Mouse (Mus musculus): ENCODE measurements around the gene Pkd1.

The Pkd1 gene

GRCm38 (mm10) chr17:24567034-24567779 lies 17.6 kb downstream of the Pkd1 start:
- ChIA-PET POLR2A (interaction anchor here (0.6 to 3.5 kb wide), 23 partner anchors 9 to 806 kb away, joined by 3 to 24 read pairs (median 3); partner anchors contain the start of genes Pkd1 (in 4 of the 4), Traf7 (in 2 of the 4), Nthl1 (in 1 of the 4) and Tsc2 (in 1 of the 4)), CTCF (interaction anchor here in 1 of 4 experiments (1.2 kb wide), 1 partner anchor 61 kb away, joined by 4 read pairs; no protein-coding TSS in a partner anchor)

- ChIA-PET POLR2A (interaction anchor here in 3 of 4 experiments (0.6 to 1.8 kb wide), 4 partner anchors 14 to 138 kb away, joined by 3 to 7 read pairs (median 5); partner anchors contain the start of gene Traf7 (in 2 of the 3)), CTCF (interaction anchor here in 1 of 4 experiments (1.1 kb wide), 1 partner anchor 59 kb away, joined by 4 read pairs; no protein-coding TSS in a partner anchor)
Observed at GRCm38 (mm10) chr17:24569837-24570236, 20.2 kb downstream of the Pkd1 start.

- POLR2A ChIA-PET, result interaction anchor here in 2 of 4 experiments (0.8 to 1.5 kb wide), 3 partner anchors 9 to 117 kb away, joined by 3 read pairs; partner anchors contain the start of genes Syngr3 (in 1 of the 2) and Traf7 (in 1 of the 2)
- CTCF ChIA-PET, result no interaction called here
Observed at GRCm38 (mm10) chr17:24572651-24573245, 23.1 kb downstream of the Pkd1 start.

- POLR2A ChIA-PET, result interaction anchor here in 2 of 4 experiments (0.8 to 1.9 kb wide), 7 partner anchors 9 to 148 kb away, joined by 3 to 4 read pairs (median 3); partner anchors contain the start of genes Traf7 (in 2 of the 2) and Syngr3 (in 1 of the 2)
Observed at GRCm38 (mm10) chr17:24573811-24574210, 24.2 kb downstream of the Pkd1 start.

GRCm38 (mm10) chr17:24579532-24579931 lies 29.9 kb downstream of the Pkd1 start:
- CTCF ChIA-PET, result interaction anchor here in 2 of 4 experiments (0.8 to 0.9 kb wide), 1 partner anchor 49 kb away, joined by 3 read pairs; no protein-coding TSS in a partner anchor

More at GRCm38 (mm10) chr17:24573811-24574210, 24.2 kb downstream of the Pkd1 start:
- CTCF ChIA-PET, result no interaction called here

GRCm38 (mm10) chr17:24580287-24580686 lies 30.7 kb downstream of the Pkd1 start:
- ChIA-PET CTCF (interaction anchor here in 2 of 4 experiments (0.8 to 0.9 kb wide), 1 partner anchor 48 kb away, joined by 3 read pairs; no protein-coding TSS in a partner anchor), POLR2A (interaction anchor here in 2 of 4 experiments (0.6 to 1.2 kb wide), 6 partner anchors 15 to 89 kb away, joined by 3 to 4 read pairs (median 3); partner anchors contain the start of gene Zfp598 (in 1 of the 2))

More at GRCm38 (mm10) chr17:24579532-24579931, 29.9 kb downstream of the Pkd1 start:
- POLR2A ChIA-PET, result interaction anchor here in 2 of 4 experiments (0.6 to 1.6 kb wide), 13 partner anchors 8 to 264 kb away, joined by 3 to 4 read pairs (median 3); partner anchors contain the start of genes Pkd1 (in 1 of the 2), Traf7 (in 1 of the 2) and Zfp598 (in 1 of the 2)

GRCm38 (mm10) chr17:24583599-24584460 lies 34.2 kb downstream of the Pkd1 start:
- ChIA-PET POLR2A (interaction anchor here (0.6 to 3.4 kb wide), 39 partner anchors 9 to 170 kb away, joined by 3 to 27 read pairs (median 4); partner anchors contain the start of genes Nthl1 (in 3 of the 4), Traf7 (in 3 of the 4), Tsc2 (in 3 of the 4) and Mlst8 (in 2 of the 4)), CTCF (interaction anchor here (0.5 to 2.4 kb wide), 10 partner anchors 12 to 335 kb away, joined by 3 to 8 read pairs (median 6); partner anchors contain the start of genes Msrb1 (in 1 of the 4), Ndufb10 (in 1 of the 4), Nthl1 (in 1 of the 4) and Traf7 (in 1 of the 4))

- CTCF ChIA-PET, result interaction anchor here in 3 of 4 experiments (0.6 to 2.4 kb wide), 8 partner anchors 11 to 152 kb away, joined by 4 to 8 read pairs (median 7); partner anchors contain the start of genes Msrb1 (in 1 of the 3), Ndufb10 (in 1 of the 3), Nthl1 (in 1 of the 3) and Traf7 (in 1 of the 3)
- POLR2A ChIA-PET, result interaction anchor here (0.7 to 3.4 kb wide), 20 partner anchors 10 to 171 kb away, joined by 3 to 27 read pairs (median 6); partner anchors contain the start of genes Traf7 (in 3 of the 4), Nthl1 (in 2 of the 4), Pkd1 (in 2 of the 4) and Tsc2 (in 2 of the 4)
Observed at GRCm38 (mm10) chr17:24584520-24584919, 34.9 kb downstream of the Pkd1 start.

- ChIA-PET CTCF (no interaction called here), POLR2A (interaction anchor here in 1 of 4 experiments (1.3 to 1.4 kb wide), 2 partner anchors 37 to 59 kb away, joined by 4 to 5 read pairs; partner anchors contain the start of genes Pkd1 and Traf7)
Observed at GRCm38 (mm10) chr17:24586532-24586931, 36.9 kb downstream of the Pkd1 start.

- CTCF ChIA-PET, result interaction anchor here in 1 of 4 experiments (1.2 kb wide), 1 partner anchor 37 kb away, joined by 3 read pairs; no protein-coding TSS in a partner anchor
- POLR2A ChIA-PET, result interaction anchor here in 2 of 4 experiments (0.6 to 6.6 kb wide), 4 partner anchors 8 to 534 kb away, joined by 3 to 64 read pairs (median 6); partner anchors contain the start of gene Traf7 (in 1 of the 2)
Observed at GRCm38 (mm10) chr17:24590943-24591342, 41.3 kb downstream of the Pkd1 start.

- ChIA-PET POLR2A (interaction anchor here in 2 of 4 experiments (0.8 to 6.6 kb wide), 8 partner anchors 8 to 85 kb away, joined by 3 to 64 read pairs (median 4); partner anchors contain the start of genes Pkd1 (in 1 of the 2) and Traf7 (in 1 of the 2)), CTCF (interaction anchor here in 1 of 4 experiments (1.2 kb wide), 1 partner anchor 37 kb away, joined by 3 read pairs; no protein-coding TSS in a partner anchor)
Observed at GRCm38 (mm10) chr17:24591695-24592094, 42.1 kb downstream of the Pkd1 start.

GRCm38 (mm10) chr17:24593248-24593647 lies 43.6 kb downstream of the Pkd1 start:
- ChIA-PET POLR2A (interaction anchor here in 2 of 4 experiments (1.0 to 6.6 kb wide), 7 partner anchors 10 to 36 kb away, joined by 3 to 64 read pairs (median 4); no protein-coding TSS in a partner anchor), CTCF (interaction anchor here in 2 of 4 experiments (0.5 to 1.8 kb wide), 2 partner anchors 36 to 164 kb away, joined by 3 to 7 read pairs; no protein-coding TSS in a partner anchor)

GRCm38 (mm10) chr17:24593992-24594890 lies 44.6 kb downstream of the Pkd1 start:
- CTCF ChIA-PET, result interaction anchor here in 3 of 4 experiments (0.6 to 1.8 kb wide), 8 partner anchors 21 to 821 kb away, joined by 3 to 7 read pairs (median 3); partner anchors contain the start of genes Mlst8 (in 1 of the 3), Nthl1 (in 1 of the 3) and Tsc2 (in 1 of the 3)
- POLR2A ChIA-PET, result interaction anchor here (0.7 to 6.6 kb wide), 37 partner anchors 10 to 589 kb away, joined by 3 to 64 read pairs (median 5); partner anchors contain the start of genes Nthl1 (in 2 of the 4), Pkd1 (in 2 of the 4), Traf7 (in 2 of the 4) and Tsc2 (in 2 of the 4)

- POLR2A ChIA-PET, result interaction anchor here (0.6 to 6.6 kb wide), 56 partner anchors 9 to 984 kb away, joined by 3 to 64 read pairs (median 4); partner anchors contain the start of genes Traf7 (in 3 of the 4), Nthl1 (in 2 of the 4), Pkd1 (in 2 of the 4) and Tbl3 (in 2 of the 4)
- CTCF ChIA-PET, result interaction anchor here (0.6 to 2.5 kb wide), 34 partner anchors 9 to 1148 kb away, joined by 3 to 15 read pairs (median 4); partner anchors contain the start of genes Nthl1 (in 1 of the 4), Syngr3 (in 1 of the 4), Tsc2 (in 1 of the 4) and Zfp598 (in 1 of the 4)
Observed at GRCm38 (mm10) chr17:24595126-24596072, 45.8 kb downstream of the Pkd1 start.
